Mouse (Mus musculus) forebrain, embryonic 14.5 days (tissue): ENCODE data around the gene Itga3. TPM values are rescaled to one million over a fixed set of nuclear protein-coding genes. Genes with fewer than 3 reads are reported as not detected.

ENCODE experiments used
- ATAC-seq: fragments of 200-750 bp; cut with Nextera tagmentation; 2 replicates; pipeline ENCODE4 v1.8.0; 2017; ENCODE audit warnings: mild to moderate bottlenecking, moderate library complexity
- DNase-seq: peaks from one replicate; pipeline ENCODE4 v3.0.0-alpha.2; 2015; ENCODE audit warnings: low spot score
- H3K27ac ChIP-seq: fragments of 300-500 bp; sonication (generic); 2 replicates; pipeline ENCODE4 v1.5.1; 2014; ENCODE audit warnings: low read depth, mild to moderate bottlenecking, control low read depth, low read length, moderate library complexity
- H3K27me3 ChIP-seq: fragments of 300-500 bp; sonication (generic); replicated peaks from 2 replicates; pipeline ENCODE4 v1.6.1; 2014; ENCODE audit warnings: low read length, control low read depth, mixed read lengths; ENCODE audit not compliant: control insufficient read depth, insufficient read depth
- H3K36me3 ChIP-seq: fragments of 300-500 bp; sonication (generic); 2 replicates; pipeline ENCODE4 v1.6.1; 2014; ENCODE audit warnings: low read length, control low read depth; ENCODE audit not compliant: control insufficient read depth, insufficient read depth
- H3K4me1 ChIP-seq: fragments of 300-500 bp; sonication (generic); 2 replicates; pipeline ENCODE4 v1.6.1; 2014; ENCODE audit warnings: antibody characterized with exemption, low read length, control low read depth; ENCODE audit not compliant: control insufficient read depth, insufficient read depth
- H3K4me2 ChIP-seq: fragments of 300-500 bp; sonication (generic); 2 replicates; pipeline ENCODE4 v1.6.1; 2014; ENCODE audit warnings: mild to moderate bottlenecking, control low read depth, low read length
- H3K4me3 ChIP-seq: fragments of 300-500 bp; sonication (generic); 2 replicates; pipeline ENCODE4 v1.5.1; 2014; ENCODE audit warnings: low read depth, low read length, control low read depth
- H3K9ac ChIP-seq: fragments of 300-500 bp; sonication (generic); 2 replicates; pipeline ENCODE4 v1.6.1; 2014; ENCODE audit warnings: mild to moderate bottlenecking, low read length, control low read depth, moderate library complexity
- H3K9me3 ChIP-seq: fragments of 300-500 bp; sonication (generic); replicated peaks from 2 replicates; pipeline ENCODE4 v1.6.1; 2016; ENCODE audit warnings: low read length, control low read depth, mixed read lengths; ENCODE audit not compliant: control insufficient read depth
- WGBS: fragments of 180-500 bp; shearing (Covaris S2); extraction: QIAGEN DNeasy Blood & Tissue Kit; methylation state at CpG from one replicate; pipeline ENCODE4 v1.1.7; 2014; 5-methylcytosine and 5-hydroxymethylcytosine counted together
- polyA plus RNA-seq: library from polyadenylated mRNA; unstranded; fragments of >200 nt; fragmentation: Nextera tagmentation; extraction: Ambion mirVana; gene quantifications from 2 replicates; pipeline ENCODE4 v1.2.1, GENCODE M21; 2014

Itga3 gene
- 4.1 and 4.8 TPM in 2 replicates for polyA plus RNA-seq

DNA sequence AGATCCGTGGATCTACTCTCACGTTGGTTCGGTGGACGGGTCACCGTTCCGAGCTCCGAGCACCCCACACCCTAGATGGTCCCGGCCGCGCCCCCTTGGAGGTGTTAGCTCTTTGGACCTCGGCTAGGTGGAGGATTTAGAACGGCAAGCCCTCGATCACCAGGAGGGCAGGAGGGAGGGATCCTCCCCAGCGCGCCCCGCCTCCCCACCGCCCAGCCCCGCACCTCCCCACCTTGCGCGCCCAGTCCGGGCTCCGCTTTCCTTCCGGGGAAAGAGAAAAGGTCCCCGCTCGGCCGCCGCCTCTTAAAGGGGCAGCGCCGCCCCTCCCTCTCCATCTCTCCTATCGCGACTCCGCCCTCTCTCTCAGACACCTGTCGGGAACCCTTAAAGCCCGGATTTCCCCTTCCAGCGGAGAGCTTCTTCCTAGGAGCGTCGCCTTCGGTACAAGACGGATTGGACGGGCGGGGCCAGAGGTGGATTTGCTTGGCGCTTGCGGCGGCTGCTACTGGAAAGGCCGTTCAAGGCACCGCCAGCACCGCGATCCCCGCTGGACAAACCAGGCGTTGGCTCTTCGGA lies at the start of gene Itga3:
Gene Itga3, minus strand, starts transcription at position 266 of the 576 bp plus-strand sequence.
- Histone ChIP-seq H3K4me1 (0 out of 2 replicates have a peak, but pooled peaks cover 3% of the 10 kb centered on the region), H3K9me3 (no peaks in the 10 kb centered on the region), H3K4me3 (peak within 1 kb of the TSS; percentile 56), H3K4me2 (peak within 1 kb of the TSS; percentile 89), H3K27ac (no peak within 1 kb of the TSS), H3K36me3 (no peaks in the 10 kb centered on the region), H3K9ac (peak within 1 kb of the TSS; percentile 68), H3K27me3 (peaks cover 13% of the 10 kb centered on the region; the same call in 1 of the 2 replicates)
- peak; percentile 66 for DNase-seq
- under 1% methylated on average over 51 of the region's 51 CpGs for WGBS
- ATAC-seq: peak; percentile 73

DNA sequence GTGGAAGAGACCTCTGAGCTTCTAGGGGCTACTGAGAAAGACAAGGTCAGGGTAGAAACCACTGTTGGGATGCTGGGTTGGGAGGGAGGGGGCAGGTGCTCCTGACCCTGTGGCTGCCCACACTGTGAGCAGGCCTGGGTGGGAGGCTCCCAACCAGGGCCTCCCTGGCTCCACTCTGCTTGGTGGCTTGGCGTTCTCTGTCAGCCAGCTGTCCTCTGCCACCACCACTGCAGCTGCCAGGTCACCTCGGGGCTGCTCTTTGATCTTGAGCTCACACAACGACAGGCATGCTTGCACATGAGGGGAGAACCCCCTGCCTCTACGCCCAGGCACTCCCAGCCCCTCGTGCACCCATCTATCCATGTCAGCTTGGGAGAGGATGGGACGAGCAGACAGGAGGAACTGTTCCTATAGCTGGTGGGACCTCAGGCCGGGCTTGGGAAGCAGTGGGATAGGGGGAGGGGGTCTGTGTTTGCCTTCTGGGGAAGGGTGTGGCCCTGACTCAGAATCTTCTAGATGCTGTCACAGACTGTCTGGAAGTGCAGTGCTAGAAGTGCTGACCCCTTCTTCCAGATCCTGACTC lies 48.9 kb upstream of the Itga3 start:
- no peak overlapping the region for H3K4me3 ChIP-seq
- H3K4me2 ChIP-seq: no peak overlapping the region
- H3K4me1 ChIP-seq: peaks cover 3% of the 10 kb centered on the region
- ATAC-seq: no peak
- H3K9me3 ChIP-seq: no peaks in the 10 kb centered on the region
- WGBS: 27% methylated on average over 7 of the region's 7 CpGs
- H3K27ac ChIP-seq: no peak overlapping the region
- no peak for DNase-seq
- H3K36me3 ChIP-seq: no peaks in the 10 kb centered on the region
- peaks cover 54% of the 10 kb centered on the region for H3K27me3 ChIP-seq
- H3K9ac ChIP-seq: no peak overlapping the region

GRCm38 (mm10) chr11:95122100-95122489 lies 45.5 kb upstream of the Itga3 start:
- Histone ChIP-seq H3K36me3 (no peaks in the 10 kb centered on the region), H3K4me3 (no peak overlapping the region), H3K4me1 (peaks cover 3% of the 10 kb centered on the region), H3K27me3 (peaks cover 78% of the 10 kb centered on the region), H3K27ac (no peak overlapping the region), H3K9ac (no peak overlapping the region), H3K9me3 (no peaks in the 10 kb centered on the region), H3K4me2 (no peak overlapping the region)
- no peak for DNase-seq
- ATAC-seq: no peak
- WGBS: 17% methylated on average over 6 of the region's 6 CpGs

DNA sequence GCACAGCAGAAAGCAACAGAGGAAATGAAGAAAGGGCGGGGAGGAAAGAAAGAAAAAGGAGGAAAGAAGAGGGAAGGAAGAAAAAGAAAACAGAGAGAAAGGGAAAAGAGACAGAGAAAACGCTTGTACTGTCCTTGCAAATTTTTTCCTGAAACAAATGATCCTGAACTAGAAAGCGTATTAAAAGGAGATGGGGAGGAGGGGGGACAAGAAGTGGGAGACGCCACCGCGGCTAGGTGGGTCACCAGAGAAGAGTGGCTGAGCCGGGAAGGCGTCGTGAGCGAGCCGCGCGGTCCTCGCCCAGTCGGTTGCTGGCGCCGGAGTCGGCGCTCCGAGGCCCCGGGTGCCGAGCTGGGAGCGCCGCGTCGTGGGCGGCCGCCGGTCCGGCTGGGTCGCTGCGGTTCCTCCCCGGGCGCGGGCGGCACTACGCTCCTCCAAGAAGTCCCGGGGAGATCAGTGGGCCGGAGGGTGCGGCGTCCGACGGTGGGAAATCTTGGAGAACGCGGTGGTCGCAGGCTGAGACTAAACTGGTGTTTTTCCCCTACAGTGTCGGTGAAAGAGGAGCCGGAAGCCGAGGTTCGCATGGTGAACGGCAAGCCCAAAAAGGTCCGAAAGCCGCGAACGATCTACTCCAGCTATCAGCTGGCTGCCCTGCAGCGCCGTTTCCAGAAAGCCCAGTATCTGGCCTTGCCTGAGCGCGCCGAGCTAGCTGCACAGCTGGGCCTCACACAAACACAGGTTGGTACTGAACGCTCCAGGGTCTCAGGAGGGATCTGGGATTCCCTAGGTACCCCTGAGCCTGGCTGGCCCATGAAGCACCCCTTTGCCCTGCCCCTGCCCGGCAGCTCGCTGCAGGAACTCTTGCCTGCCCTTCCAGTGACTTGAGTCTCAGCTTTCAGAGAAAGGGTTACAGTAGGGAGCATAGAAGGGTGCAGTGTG lies 44.8 kb upstream of the Itga3 start:
- peaks cover 78% of the 10 kb centered on the region for H3K27me3 ChIP-seq
- DNase-seq (no peak), ATAC-seq (no peak)
- H3K4me1 ChIP-seq: no peaks in the 10 kb centered on the region; the same call in none of the 2 replicates
- whole genome bisulfite sequencing: under 1% methylated on average over 61 of the region's 63 CpGs
- peak overlapping the region; percentile 30; the same call in 1 of the 2 replicates for H3K4me3 ChIP-seq
- H3K4me2 ChIP-seq: peak overlapping the region; percentile 34; the same call in 1 of the 2 replicates
- H3K27ac ChIP-seq: no peak overlapping the region
- H3K9me3 ChIP-seq: no peaks in the 10 kb centered on the region
- H3K9ac ChIP-seq: no peak overlapping the region
- no peaks in the 10 kb centered on the region for H3K36me3 ChIP-seq

DNA sequence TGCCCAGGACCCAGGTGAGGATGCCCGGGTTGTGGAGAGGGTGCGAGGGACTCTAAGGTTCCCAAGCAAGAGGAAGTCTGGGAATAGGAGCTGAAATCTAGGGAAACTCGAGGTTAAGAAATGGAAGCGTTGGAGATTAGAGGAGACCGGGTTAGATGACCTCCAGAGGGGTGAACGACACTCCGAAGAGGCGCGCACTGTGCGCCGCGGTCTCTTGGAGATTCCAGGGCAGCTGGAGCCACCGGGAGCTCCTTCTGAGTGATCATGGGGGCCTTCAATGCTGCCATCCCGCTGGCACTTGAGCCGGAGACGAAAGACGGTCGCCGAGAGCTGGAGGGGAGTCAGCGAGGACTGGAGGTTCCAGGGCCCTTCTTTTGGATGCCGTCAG lies 44.0 kb upstream of the Itga3 start:
- under 1% methylated on average over 21 of the region's 21 CpGs for whole genome bisulfite sequencing
- no peak for ATAC-seq

DNA sequence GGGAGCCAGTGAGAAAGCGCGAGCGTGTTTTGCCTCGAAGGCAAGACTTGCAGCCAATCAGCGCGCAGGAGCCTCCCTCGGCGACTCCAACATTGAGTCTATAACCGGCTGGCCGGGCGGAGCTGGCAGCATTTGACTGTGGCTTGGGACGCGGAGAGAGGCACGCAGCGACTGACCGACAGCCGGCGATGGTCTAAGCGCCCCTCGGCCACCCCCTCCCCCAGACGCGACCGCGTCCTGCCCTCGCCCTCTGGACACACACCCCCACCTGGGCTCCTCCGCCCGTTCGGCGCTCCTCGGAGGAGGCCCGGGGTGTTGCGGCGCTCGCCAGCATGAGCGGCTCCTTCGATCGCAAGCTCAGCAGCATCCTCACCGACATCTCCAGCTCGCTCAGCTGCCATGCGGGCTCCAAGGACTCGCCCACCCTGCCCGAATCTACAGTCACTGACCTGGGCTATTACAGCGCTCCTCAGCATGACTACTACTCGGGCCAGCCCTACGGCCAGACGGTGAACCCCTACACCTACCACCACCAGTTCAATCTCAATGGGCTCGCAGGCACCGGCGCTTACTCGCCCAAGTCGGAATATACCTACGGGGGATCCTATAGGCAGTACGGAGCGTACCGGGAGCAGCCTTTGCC lies 43.5 kb upstream of the Itga3 start, which contains the start of gene Dlx3:
Gene Dlx3, plus strand, starts transcription at position 130 of the 643 bp plus-strand sequence.
- under 1% methylated on average over 55 of the region's 55 CpGs for WGBS
- DNase-seq: peak; percentile 71
- H3K9ac ChIP-seq: peak within 1 kb of the TSS; percentile 2; the same call in 1 of the 2 replicates

More for the DNA sequence above, 44.0 kb upstream of the Itga3 start:
- no peaks in the 10 kb centered on the region for H3K36me3 ChIP-seq
- DNase-seq: no peak
- peaks cover 75% of the 10 kb centered on the region for H3K27me3 ChIP-seq
- H3K27ac ChIP-seq: no peak overlapping the region
- no peaks in the 10 kb centered on the region; the same call in 1 of the 2 replicates for H3K4me1 ChIP-seq
- H3K9me3 ChIP-seq: no peaks in the 10 kb centered on the region
- peak overlapping the region; percentile 62 for H3K4me2 ChIP-seq
- peak overlapping the region; percentile 30 for H3K4me3 ChIP-seq
- H3K9ac ChIP-seq: peak overlapping the region; percentile 2; the same call in 1 of the 2 replicates

DNA sequence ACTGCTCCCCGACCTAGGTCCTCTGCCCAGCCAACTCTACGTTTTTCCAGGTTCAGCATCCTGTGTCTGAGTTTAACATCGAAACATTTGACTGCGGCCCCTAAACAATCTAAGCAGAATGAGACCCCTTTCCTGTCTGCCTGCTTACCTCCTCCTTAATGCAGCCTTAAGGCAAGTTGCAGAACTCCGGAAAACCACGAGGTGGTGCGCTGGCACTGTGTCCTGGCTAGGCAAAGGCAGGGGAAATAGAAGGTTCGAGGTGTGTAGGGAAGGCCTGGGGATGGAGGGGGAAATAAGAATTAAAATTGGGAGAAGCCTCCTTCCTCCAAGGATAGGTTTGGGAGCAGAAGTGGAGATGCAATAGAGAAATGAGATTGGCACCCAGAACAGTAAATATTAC lies 41.9 kb upstream of the Itga3 start:
- H3K27ac ChIP-seq: no peak overlapping the region
- no peaks in the 10 kb centered on the region for H3K9me3 ChIP-seq
- H3K4me3 ChIP-seq: no peak overlapping the region
- H3K4me1 ChIP-seq: no peaks in the 10 kb centered on the region; the same call in 1 of the 2 replicates
- no peak for ATAC-seq
- WGBS: 2% methylated on average over 8 of the region's 8 CpGs
- peak; percentile 85 for DNase-seq
- H3K36me3 ChIP-seq: no peaks in the 10 kb centered on the region
- peaks cover 56% of the 10 kb centered on the region for H3K27me3 ChIP-seq
- H3K4me2 ChIP-seq: no peak overlapping the region
- H3K9ac ChIP-seq: no peak overlapping the region

More for the DNA sequence above, 43.5 kb upstream of the Itga3 start, which contains the start of gene Dlx3:
- Histone ChIP-seq H3K27me3 (peaks cover 72% of the 10 kb centered on the region), H3K36me3 (no peaks in the 10 kb centered on the region), H3K9me3 (no peaks in the 10 kb centered on the region), H3K4me2 (peak within 1 kb of the TSS; percentile 62), H3K4me1 (no peaks in the 10 kb centered on the region; the same call in 1 of the 2 replicates), H3K27ac (no peak within 1 kb of the TSS), H3K4me3 (peak within 1 kb of the TSS; percentile 30)
- peak; percentile 48; the same call in 1 of the 2 replicates for ATAC-seq

GRCm38 (mm10) chr11:95117030-95117429 lies 40.4 kb upstream of the Itga3 start:
- Histone ChIP-seq H3K4me1 (no peaks in the 10 kb centered on the region; the same call in 1 of the 2 replicates), H3K27me3 (peaks cover 42% of the 10 kb centered on the region), H3K36me3 (no peaks in the 10 kb centered on the region), H3K4me2 (no peak overlapping the region), H3K9me3 (no peaks in the 10 kb centered on the region), H3K9ac (no peak overlapping the region), H3K27ac (no peak overlapping the region), H3K4me3 (no peak overlapping the region)
- peak; percentile 92 for DNase-seq
- 2% methylated on average over 6 of the region's 6 CpGs for WGBS
- peak; percentile 69 for ATAC-seq
